Mouse (Mus musculus) MEL (cell line): Measurements from ENCODE around the gene Kmt2a. TPM values are rescaled to one million over a fixed set of nuclear protein-coding genes. Genes with fewer than 3 reads are reported as not detected.
A peak's percentile ranks its signal among the peaks of the same experiment; 100 is the strongest.

Experiments
- DNase-seq: peaks from one replicate; pipeline ENCODE4 v3.0.0; 2011; ENCODE audit warnings: low read depth, low spot score
- H3K27ac ChIP-seq: 2 replicates; pipeline ENCODE4 v1.5.1; 2012; ENCODE audit warnings: low read depth, mild to moderate bottlenecking, control low read depth, low read length, moderate library complexity; ENCODE audit not compliant: control insufficient read depth
- H3K27me3 ChIP-seq, 2 experiments: fragments of 150-350 bp in 1 of 2; sonication (generic) in 1 of 2; 2 replicates each; pipeline ENCODE4 v1.6.1; 2012; ENCODE audit warnings: low read length in 2 of 2, mild to moderate bottlenecking in 2 of 2, improper control_type of control experiment in 1 of 2, moderate library complexity in 1 of 2; ENCODE audit not compliant: insufficient read depth in 2 of 2, control insufficient read depth in 1 of 2
- H3K36me3 ChIP-seq, 2 experiments: 2 replicates each; pipeline ENCODE4 v1.6.1; 2012 to 2014; ENCODE audit warnings: low read length in 2 of 2, improper control_type of control experiment in 1 of 2, inconsistent platforms in 1 of 2, mild to moderate bottlenecking in 1 of 2; ENCODE audit not compliant: insufficient read depth in 2 of 2, control insufficient read depth in 1 of 2
- H3K4me1 ChIP-seq, 2 experiments: fragments of 150-350 bp in 1 of 2; sonication (generic) in 1 of 2; 2 replicates each; pipeline ENCODE4 v1.6.1; 2012; ENCODE audit warnings: low read length in 2 of 2, improper control_type of control experiment in 1 of 2, mild to moderate bottlenecking in 1 of 2; ENCODE audit not compliant: insufficient read depth in 2 of 2, control insufficient read depth in 1 of 2
- H3K4me3 ChIP-seq, 2 experiments: fragments of 150-350 bp in 1 of 2; sonication (generic) in 1 of 2; 2 replicates each; pipeline ENCODE4 v1.5.1; 2012; ENCODE audit warnings: low read depth in 2 of 2, low read length in 2 of 2, mild to moderate bottlenecking in 2 of 2, moderate library complexity in 2 of 2, control low read depth in 1 of 2, improper control_type of control experiment in 1 of 2; ENCODE audit not compliant: control insufficient read depth in 1 of 2, insufficient read depth in 1 of 2
- H3K79me2 ChIP-seq: 2 replicates; pipeline ENCODE4 v1.6.1; 2012; ENCODE audit warnings: mild to moderate bottlenecking, low read length, moderate library complexity; ENCODE audit not compliant: control insufficient read depth, poor library complexity, insufficient read depth
- H3K9ac ChIP-seq: 2 replicates; pipeline ENCODE4 v1.6.1; 2012; ENCODE audit warnings: low read depth, mild to moderate bottlenecking, control low read depth, low read length, moderate library complexity; ENCODE audit not compliant: control insufficient read depth, poor library complexity, severe bottlenecking
- H3K9me3 ChIP-seq: fragments of 150-350 bp; sonication (generic); replicated peaks from 2 replicates; pipeline ENCODE4 v1.6.1; 2012; ENCODE audit warnings: mild to moderate bottlenecking, low read length, improper control_type of control experiment, moderate library complexity; ENCODE audit not compliant: insufficient read depth
- CHD1 ChIP-seq: IDR thresholded peaks from 2 replicates; pipeline ENCODE4 v1.6.1; 2012; ENCODE audit warnings: low read depth, mild to moderate bottlenecking, inconsistent platforms, low read length, improper control_type of control experiment
- CHD2 ChIP-seq: IDR thresholded peaks from 2 replicates; pipeline ENCODE4 v1.6.1; 2011; ENCODE audit warnings: low read length, improper control_type of control experiment
- CTCF ChIP-seq, 3 experiments: IDR thresholded peaks in 2 of 3; conservative IDR thresholded peaks in 1 of 3; 2 replicates each; pipeline ENCODE4 v1.5.1; 2011 to 2012; ENCODE audit warnings: low read length in 3 of 3, low read depth in 2 of 3, mild to moderate bottlenecking in 2 of 3, improper control_type of control experiment in 1 of 3, inconsistent platforms in 1 of 3, mixed read lengths in 1 of 3, moderate library complexity in 1 of 3; ENCODE audit not compliant: control insufficient read depth in 1 of 3, insufficient read depth in 1 of 3, poor library complexity in 1 of 3, severe bottlenecking in 1 of 3
- E2F4 ChIP-seq: IDR thresholded peaks from 2 replicates; pipeline ENCODE4 v1.6.1; 2011; ENCODE audit warnings: low read depth, low read length, improper control_type of control experiment, borderline replicate concordance
- ELF1 ChIP-seq: IDR thresholded peaks from 2 replicates; pipeline ENCODE4 v1.6.1; 2014; ENCODE audit warnings: low read depth, mild to moderate bottlenecking, inconsistent platforms, low read length, improper control_type of control experiment, moderate library complexity
- EP300 ChIP-seq, 2 experiments: IDR thresholded peaks; 2 replicates each; pipeline ENCODE4 v1.6.1; 2011; ENCODE audit warnings: improper control_type of control experiment in 2 of 2, low read length in 2 of 2, low read depth in 1 of 2, mild to moderate bottlenecking in 1 of 2
- ETS1 ChIP-seq: IDR thresholded peaks from 2 replicates; pipeline ENCODE4 v1.6.1; 2012; ENCODE audit warnings: low read depth, mild to moderate bottlenecking, inconsistent platforms, low read length, improper control_type of control experiment, moderate library complexity
- GABPA ChIP-seq: IDR thresholded peaks from 2 replicates; pipeline ENCODE4 v1.6.1; 2012; ENCODE audit warnings: low read depth, mild to moderate bottlenecking, inconsistent platforms, low read length, improper control_type of control experiment, moderate library complexity
- GATA1 ChIP-seq: IDR thresholded peaks from 2 replicates; pipeline ENCODE4 v1.6.1; 2011; ENCODE audit warnings: low read depth, low read length, improper control_type of control experiment
- HCFC1 ChIP-seq: IDR thresholded peaks from 2 replicates; pipeline ENCODE4 v1.6.1; 2012; ENCODE audit warnings: low read depth, mild to moderate bottlenecking, inconsistent platforms, low read length, improper control_type of control experiment, moderate library complexity
- JUND ChIP-seq: IDR thresholded peaks from 2 replicates; pipeline ENCODE4 v1.6.1; 2011; ENCODE audit warnings: low read depth, mild to moderate bottlenecking, improper control_type of control experiment, low read length
- KAT2A ChIP-seq: conservative IDR thresholded peaks from 2 replicates; pipeline ENCODE4 v1.6.1; 2012; ENCODE audit warnings: low read depth, low read length, improper control_type of control experiment, inconsistent platforms
- MAFK ChIP-seq: IDR thresholded peaks from 2 replicates; pipeline ENCODE4 v1.6.1; 2011; ENCODE audit warnings: low read depth, mild to moderate bottlenecking, low read length, improper control_type of control experiment, borderline replicate concordance
- MAX ChIP-seq: IDR thresholded peaks from 2 replicates; pipeline ENCODE4 v1.6.1; 2011; ENCODE audit warnings: low read length, improper control_type of control experiment
- MAZ ChIP-seq: IDR thresholded peaks from 2 replicates; pipeline ENCODE4 v1.6.1; 2012; ENCODE audit warnings: low read depth, mild to moderate bottlenecking, inconsistent platforms, low read length, improper control_type of control experiment
- MEF2A ChIP-seq: IDR thresholded peaks from 2 replicates; pipeline ENCODE4 v1.6.1; 2014; ENCODE audit warnings: low read depth, mild to moderate bottlenecking, inconsistent platforms, low read length, improper control_type of control experiment; ENCODE audit not compliant: poor library complexity, insufficient replicate concordance, severe bottlenecking; ENCODE audit errors: extremely low read depth
- MXI1 ChIP-seq: IDR thresholded peaks from 2 replicates; pipeline ENCODE4 v1.6.1; 2011; ENCODE audit warnings: mild to moderate bottlenecking, low read depth, low read length, improper control_type of control experiment
- MYB ChIP-seq: IDR thresholded peaks from 2 replicates; pipeline ENCODE4 v1.6.1; 2011; ENCODE audit warnings: mild to moderate bottlenecking, low read depth, low read length, improper control_type of control experiment
- MYC ChIP-seq: IDR thresholded peaks from 2 replicates; pipeline ENCODE4 v1.6.1; 2011; ENCODE audit warnings: low read depth, mild to moderate bottlenecking, low read length, improper control_type of control experiment, moderate library complexity
- NELFE ChIP-seq: IDR thresholded peaks from 2 replicates; pipeline ENCODE4 v1.6.1; 2011; ENCODE audit warnings: low read depth, low read length, improper control_type of control experiment
- NRF1 ChIP-seq: IDR thresholded peaks from 2 replicates; pipeline ENCODE4 v1.6.1; 2014; ENCODE audit warnings: low read depth, mild to moderate bottlenecking, inconsistent platforms, low read length, improper control_type of control experiment, moderate library complexity; ENCODE audit not compliant: poor library complexity, insufficient read depth, severe bottlenecking
- POLR2A ChIP-seq, 2 experiments: IDR thresholded peaks; 2 replicates each; pipeline ENCODE4 v1.6.1; 2011 to 2012; ENCODE audit warnings: low read length in 2 of 2, mild to moderate bottlenecking in 2 of 2, control low read depth in 1 of 2, improper control_type of control experiment in 1 of 2, low read depth in 1 of 2, moderate library complexity in 1 of 2; ENCODE audit not compliant: control insufficient read depth in 1 of 2, insufficient read depth in 1 of 2, poor library complexity in 1 of 2
- POLR2AphosphoS2 ChIP-seq: IDR thresholded peaks from 2 replicates; pipeline ENCODE4 v1.6.1; 2011; ENCODE audit warnings: low read length, improper control_type of control experiment
- POLR2AphosphoS5 ChIP-seq: IDR thresholded peaks from 2 replicates; pipeline ENCODE4 v1.6.1; 2012; ENCODE audit warnings: low read depth, borderline replicate concordance, mild to moderate bottlenecking, inconsistent platforms, low read length, moderate library complexity, mixed read lengths
- RAD21 ChIP-seq: IDR thresholded peaks from 2 replicates; pipeline ENCODE4 v1.6.1; 2011; ENCODE audit warnings: mild to moderate bottlenecking, low read depth, low read length, improper control_type of control experiment
- RCOR1 ChIP-seq: IDR thresholded peaks from 2 replicates; pipeline ENCODE4 v1.6.1; 2012; ENCODE audit warnings: low read depth, mild to moderate bottlenecking, inconsistent platforms, low read length, improper control_type of control experiment
- SIN3A ChIP-seq: IDR thresholded peaks from 2 replicates; pipeline ENCODE4 v1.6.1; 2012; ENCODE audit warnings: low read length, improper control_type of control experiment, inconsistent platforms
- SMC3 ChIP-seq: IDR thresholded peaks from 2 replicates; pipeline ENCODE4 v1.6.1; 2011; ENCODE audit warnings: low read depth, low read length, improper control_type of control experiment
- TAL1 ChIP-seq: IDR thresholded peaks from 2 replicates; pipeline ENCODE4 v1.6.1; 2012; ENCODE audit warnings: mild to moderate bottlenecking, inconsistent platforms, low read length, moderate library complexity, mixed read lengths
- TBP ChIP-seq: IDR thresholded peaks from 2 replicates; pipeline ENCODE4 v1.8.0; 2011; ENCODE audit warnings: low read depth, low read length, improper control_type of control experiment
- TCF12 ChIP-seq: IDR thresholded peaks from 2 replicates; pipeline ENCODE4 v1.6.1; 2014; ENCODE audit warnings: low read depth, mild to moderate bottlenecking, inconsistent platforms, low read length, improper control_type of control experiment, moderate library complexity
- UBTF ChIP-seq: IDR thresholded peaks from 2 replicates; pipeline ENCODE4 v1.6.1; 2012; ENCODE audit warnings: low read depth, mild to moderate bottlenecking, inconsistent platforms, low read length, improper control_type of control experiment, moderate library complexity, borderline replicate concordance; ENCODE audit not compliant: insufficient read depth
- USF1 ChIP-seq: IDR thresholded peaks from 2 replicates; pipeline ENCODE4 v1.6.1; 2014; ENCODE audit warnings: low read depth, mild to moderate bottlenecking, inconsistent platforms, low read length, improper control_type of control experiment, moderate library complexity
- USF2 ChIP-seq, 2 experiments: IDR thresholded peaks; 2 replicates each; pipeline ENCODE4 v1.6.1; 2011 to 2012; ENCODE audit warnings: improper control_type of control experiment in 2 of 2, low read length in 2 of 2, borderline replicate concordance in 1 of 2, inconsistent platforms in 1 of 2, low read depth in 1 of 2, mild to moderate bottlenecking in 1 of 2; ENCODE audit not compliant: insufficient read depth in 1 of 2
- ZC3H11A ChIP-seq: IDR thresholded peaks from 2 replicates; pipeline ENCODE4 v1.6.1; 2012; ENCODE audit warnings: low read depth, mild to moderate bottlenecking, inconsistent platforms, low read length, improper control_type of control experiment
- ZKSCAN1 ChIP-seq: IDR thresholded peaks from 2 replicates; pipeline ENCODE4 v1.6.1; 2012; ENCODE audit warnings: low read depth, mild to moderate bottlenecking, inconsistent platforms, low read length, improper control_type of control experiment, moderate library complexity
- ZMIZ1 ChIP-seq: IDR thresholded peaks from 2 replicates; pipeline ENCODE4 v1.6.1; 2012; ENCODE audit warnings: low read depth, mild to moderate bottlenecking, inconsistent platforms, low read length, improper control_type of control experiment, moderate library complexity
- ZNF384 ChIP-seq: IDR thresholded peaks from 2 replicates; pipeline ENCODE4 v1.6.1; 2012; ENCODE audit warnings: low read depth, mild to moderate bottlenecking, inconsistent platforms, low read length, improper control_type of control experiment
- polyA plus RNA-seq, 2 experiments: library from polyadenylated mRNA; stranded (reverse) in 1 of 2; unstranded in 1 of 2; fragments of >175 nt in 1 of 2; fragments of >200 nt in 1 of 2; gene quantifications; 2 replicates each; pipeline versions ENCODE4 v1.2.1 to v1.2.4; 2012; ENCODE audit warnings: low replicate concordance in 2 of 2, low read depth in 1 of 2; ENCODE audit not compliant: insufficient read length in 2 of 2, insufficient read depth in 1 of 2, missing spikeins in 1 of 2
- total RNA-seq: library from RNA; depleted of rRNA; stranded (reverse); fragments of 300-350 nt; gene quantifications from 2 replicates; pipeline ENCODE4 v1.2.3, GENCODE M21; 2012

Gene Kmt2a
- total and polyA plus RNA-seq, 3 experiments = 4.7 to 27.3 (median 11.7) TPM

GRCm38 (mm10) chr9:44921123-44921468 lies 40.0 kb upstream of the Kmt2a start:
- H3K27me3 ChIP-seq = no peaks in the 10 kb centered on the region
- H3K4me3 ChIP-seq = peak overlapping the region; percentile 49 to 97
- H3K27ac ChIP-seq = peak overlapping the region; percentile 97
- H3K9me3 ChIP-seq = no peaks in the 10 kb centered on the region
- H3K9ac ChIP-seq = peak overlapping the region; percentile 96
- DNase-seq = no peak
- peaks cover 36% of the 10 kb centered on the region for H3K79me2 ChIP-seq
- H3K4me1 ChIP-seq = peaks cover 2 to 9% of the 10 kb centered on the region in 2 experiments; a peak in 3 of 4 replicates
- H3K36me3 ChIP-seq = peaks cover 0 to 14% of the 10 kb centered on the region in 2 experiments; a peak in 2 of 4 replicates
- no peak for TF ChIP-seq MAX
- no peak for TF ChIP-seq USF2 (IDR thresholded peaks at IDR 0.05; ENCODE audit: borderline replicate concordance in 1 of 2, insufficient read depth in 1 of 2, low read depth in 1 of 2, low read length in 2 of 2)
- TF ChIP-seq SMC3 = no peak
- no peak for TF ChIP-seq ZC3H11A
- TF ChIP-seq POLR2AphosphoS5 = no peak
- TF ChIP-seq MYB = no peak
- peak; percentile 96 for TF ChIP-seq MXI1
- TF ChIP-seq MYC = no peak; the same call in 1 of the 2 replicates
- no peak for TF ChIP-seq CHD1
- no peak for TF ChIP-seq ZNF384
- TF ChIP-seq MAZ = no peak
- TF ChIP-seq MAFK = no peak
- TF ChIP-seq ZKSCAN1 = no peak
- TF ChIP-seq NELFE = peak; percentile 60
- no peak for TF ChIP-seq UBTF
- no peak for TF ChIP-seq E2F4
- no peak for TF ChIP-seq CTCF (IDR thresholded peaks at IDR 0.05 in 2 of 3, conservative IDR thresholded peaks at IDR 0.05 in 1 of 3; ENCODE audit: control insufficient read depth in 1 of 3, insufficient read depth in 1 of 3, low read depth in 2 of 3, low read length in 3 of 3, poor library complexity in 1 of 3, severe bottlenecking in 1 of 3)
- no peak for TF ChIP-seq EP300 (IDR thresholded peaks at IDR 0.05; ENCODE audit: low read depth in 1 of 2, low read length in 2 of 2)
- TF ChIP-seq MEF2A = no peak
- 0 out of 2 replicates have a peak, but pooled peaks have one; percentile 34 for TF ChIP-seq ZMIZ1
- TF ChIP-seq NRF1 = no peak
- TF ChIP-seq CHD2 = no peak
- TF ChIP-seq POLR2A (IDR thresholded peaks at IDR 0.05; ENCODE audit: control insufficient read depth in 1 of 2, insufficient read depth in 1 of 2, low read depth in 1 of 2, low read length in 2 of 2, poor library complexity in 1 of 2) = peak in 1 of 2 experiments; percentile 65; a peak in 3 of 4 replicates
- TF ChIP-seq RAD21 = no peak
- TF ChIP-seq TCF12 = no peak
- TF ChIP-seq GABPA = no peak
- TF ChIP-seq USF1 = peak; percentile 55; the same call in 1 of the 2 replicates
- no peak for TF ChIP-seq TAL1
- peak; percentile 40; the same call in 1 of the 2 replicates for TF ChIP-seq POLR2AphosphoS2
- no peak for TF ChIP-seq GATA1
- TF ChIP-seq RCOR1 = no peak
- TF ChIP-seq ELF1 = no peak
- peak; percentile 31; the same call in 1 of the 2 replicates for TF ChIP-seq SIN3A
- TF ChIP-seq JUND = no peak
- no peak for TF ChIP-seq KAT2A
- no peak for TF ChIP-seq HCFC1
- TF ChIP-seq ETS1 = no peak
- peak; percentile 73; the same call in 1 of the 2 replicates for TF ChIP-seq TBP
